Mouse (Mus musculus): ENCODE measurements at regions not wholly inside any gene's neighbourhood (a gene's known extent, or its start where the extent isn't known, plus 50 kb on each side); places are given as distances from the start of the nearest gene placed in this dataset.

DNA sequence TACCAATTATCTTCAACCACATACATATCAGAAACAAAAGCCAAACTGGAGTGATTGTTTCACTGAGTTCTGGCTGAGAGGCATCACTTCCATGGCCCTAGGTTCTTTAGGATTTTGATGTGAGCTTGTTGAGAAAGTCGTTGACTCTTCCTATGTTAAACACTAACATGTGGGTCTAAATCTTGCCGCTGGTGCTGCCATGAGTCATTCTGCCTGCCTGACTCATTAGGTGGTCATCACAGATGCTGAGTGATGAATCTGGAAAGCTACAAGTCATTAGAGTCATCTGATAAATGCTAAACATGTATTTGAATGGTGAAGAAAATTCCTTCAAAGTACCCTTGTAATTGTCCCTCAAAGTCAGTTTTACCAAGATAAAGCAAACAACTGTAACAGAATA, 60.4 kb upstream of the Tac1 start:
- DNase-seq: no peak

DNA sequence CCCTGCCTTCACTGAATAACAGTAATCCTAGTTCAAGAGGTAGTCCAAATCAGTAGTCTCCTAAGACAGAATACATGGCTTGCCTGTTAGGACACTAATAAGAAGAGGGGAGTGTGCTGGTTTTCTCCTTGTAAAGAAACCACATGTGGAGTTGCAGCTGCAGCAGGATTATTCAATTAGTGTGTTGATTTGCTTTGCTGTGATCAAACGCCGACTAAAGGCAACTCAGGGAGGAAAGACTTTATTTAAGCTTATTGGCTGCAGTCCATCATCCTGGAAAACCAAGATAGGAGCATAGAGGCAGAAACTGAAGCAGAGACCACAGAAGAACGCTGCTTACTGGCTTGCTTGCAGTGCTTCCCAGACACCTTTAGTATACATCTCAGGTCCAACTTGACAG, 57.9 kb upstream of the Tac1 start:
- DNase-seq: no peak
